Mouse (Mus musculus): ENCODE measurements at regions not wholly inside any gene's neighbourhood (a gene's known extent, or its start where the extent isn't known, plus 50 kb on each side); places are given as distances from the start of the nearest gene placed in this dataset.
A peak's percentile ranks its signal among the peaks of the same experiment; 100 is the strongest.

DNA sequence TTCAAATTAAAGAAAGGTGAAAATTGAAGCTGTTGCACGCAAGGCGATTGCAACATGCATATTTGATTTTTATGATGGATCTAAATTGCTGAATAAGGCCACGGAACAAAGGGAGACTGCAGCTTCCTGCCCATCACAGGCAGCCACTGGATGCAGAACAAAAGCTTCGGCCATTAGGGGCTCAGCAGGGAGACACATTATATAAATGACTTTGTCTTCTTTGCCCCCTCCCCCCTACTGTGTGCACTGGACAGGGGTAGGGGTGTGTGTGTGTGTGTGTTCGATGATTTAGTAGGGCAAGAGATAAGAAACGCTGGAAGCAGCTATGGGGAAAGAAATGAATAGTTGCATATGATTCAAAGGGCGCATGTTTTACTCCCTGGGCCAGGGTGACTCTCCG, 481.2 kb upstream of the Pmfbp1 start:
- DNase-seq (ENCODE audit: low spot score in 2 of 2), result no peak

DNA sequence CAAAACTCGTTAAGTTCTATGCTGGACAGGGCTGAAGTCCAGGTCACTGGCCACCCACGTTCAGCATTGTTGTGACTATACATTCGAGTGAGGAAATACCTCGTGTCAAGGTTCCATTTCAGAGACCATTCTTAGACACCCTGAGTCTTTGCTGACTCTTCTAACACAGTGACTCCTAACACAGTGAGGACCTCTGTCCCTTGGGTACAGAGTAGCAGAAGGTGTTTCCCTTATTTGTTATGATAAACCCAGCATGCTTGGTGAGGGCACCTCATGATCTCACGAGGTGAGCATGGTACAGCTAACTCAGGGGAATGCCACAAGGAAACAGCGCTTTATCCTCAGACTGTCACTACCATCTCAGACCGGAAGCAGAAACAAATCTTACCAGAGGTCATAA, 480.2 kb upstream of the Pmfbp1 start:
- DNase-seq (ENCODE audit: low spot score in 2 of 2), result no peak

DNA sequence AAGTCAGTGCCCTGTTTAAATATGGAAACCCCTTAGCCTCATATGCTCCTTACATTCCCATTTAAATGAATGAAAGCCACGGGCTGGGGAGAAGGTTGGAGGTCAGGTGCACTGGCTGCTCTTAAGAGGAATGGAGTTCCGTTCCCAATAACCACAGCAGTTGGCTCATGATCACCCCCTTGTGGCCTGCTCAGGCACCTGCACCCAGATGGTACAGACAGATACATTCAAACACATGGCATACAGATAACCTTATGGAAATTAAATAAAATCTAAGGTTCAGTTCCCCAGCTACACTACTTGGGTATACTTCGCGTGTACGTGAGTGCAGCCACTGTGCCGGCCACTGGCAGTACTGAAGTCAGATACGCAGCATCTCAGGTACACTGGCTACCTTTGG, 479.1 kb upstream of the Pmfbp1 start:
- DNase-seq (ENCODE audit: low spot score in 2 of 2), result peak; percentile 28

- no peak for DNase-seq (ENCODE audit: low spot score in 2 of 2)
Observed at GRCm38 (mm10) chr8:109019565-109019964, 474.3 kb upstream of the Pmfbp1 start.

GRCm38 (mm10) chr8:109020102-109020501, 473.7 kb upstream of the Pmfbp1 start:
- DNase-seq (ENCODE audit: low spot score in 2 of 2), result no peak

GRCm38 (mm10) chr8:109027923-109028322, 465.9 kb upstream of the Pmfbp1 start:
- no peak for DNase-seq (ENCODE audit: low spot score in 2 of 2)

DNA sequence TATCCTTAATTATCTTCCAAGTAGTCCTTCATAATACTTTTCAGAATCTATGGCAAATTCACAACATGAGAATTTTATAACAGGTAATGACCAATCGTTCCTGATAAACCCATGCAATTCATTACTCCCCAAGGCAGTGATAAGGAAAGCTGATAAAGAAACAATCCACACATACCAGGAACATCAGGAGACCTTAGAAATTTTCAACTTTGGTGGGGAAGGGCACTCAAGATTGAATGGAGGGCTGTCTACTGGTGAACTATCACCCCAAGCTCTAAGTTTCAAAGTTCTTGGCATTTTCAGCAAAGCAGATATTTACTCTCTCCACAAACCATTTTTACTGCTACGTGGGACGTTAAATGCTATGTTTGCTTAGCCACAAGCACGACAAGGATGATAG, 440.2 kb upstream of the Pmfbp1 start:
- DNase-seq (ENCODE audit: low spot score in 2 of 2), result no peak

- no peak for DNase-seq (ENCODE audit: low spot score in 2 of 2)
Observed at GRCm38 (mm10) chr8:109059152-109059551, 434.7 kb upstream of the Pmfbp1 start.

DNA sequence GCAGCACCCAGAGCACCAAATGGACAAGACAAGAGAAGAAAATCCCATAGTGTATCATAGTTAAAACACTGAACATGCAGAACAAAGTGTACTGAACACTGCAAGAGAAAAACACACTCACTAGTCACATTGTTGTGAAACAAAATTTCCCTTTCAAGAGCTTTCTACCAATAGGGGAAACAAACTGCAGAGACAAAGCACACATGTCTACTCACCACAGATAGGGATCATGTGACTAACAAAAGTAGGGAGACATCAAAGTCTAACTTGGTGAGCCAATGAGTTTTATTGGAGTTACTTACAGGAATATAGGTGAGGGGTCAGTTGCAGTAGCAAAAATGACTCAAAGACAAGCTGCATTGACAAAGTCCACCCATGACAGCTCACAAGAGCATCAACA, 431.5 kb upstream of the Pmfbp1 start:
- DNase-seq (ENCODE audit: low spot score in 2 of 2), result no peak

DNA sequence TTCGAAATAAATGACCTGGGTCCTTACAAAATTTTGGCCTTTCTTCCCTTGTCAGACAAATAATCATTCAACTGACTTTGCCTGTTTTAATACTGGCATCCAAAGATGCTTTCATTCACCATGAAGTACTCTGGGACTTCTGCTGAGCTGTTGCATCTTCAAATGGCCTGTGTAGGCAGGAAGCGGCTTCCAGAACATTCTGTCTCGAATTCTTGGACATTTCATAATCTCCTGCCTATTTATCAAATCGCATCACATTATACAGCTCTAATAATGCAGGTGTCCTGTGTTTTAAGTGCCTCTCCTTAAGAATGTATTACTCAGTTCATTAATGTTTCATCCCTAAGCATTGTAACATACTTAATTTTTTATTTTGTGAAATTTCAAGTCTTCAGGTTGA, 420.1 kb upstream of the Pmfbp1 start:
- no peak for DNase-seq (ENCODE audit: low spot score in 2 of 2)

GRCm38 (mm10) chr8:109075006-109075405, 418.8 kb upstream of the Pmfbp1 start:
- no peak for DNase-seq (ENCODE audit: low spot score in 2 of 2)

- no peak for DNase-seq (ENCODE audit: low spot score in 2 of 2)
Observed at GRCm38 (mm10) chr8:109079223-109079622, 414.6 kb upstream of the Pmfbp1 start.

GRCm38 (mm10) chr8:109081295-109081694, 412.5 kb upstream of the Pmfbp1 start:
- DNase-seq (ENCODE audit: low spot score in 2 of 2), result no peak

DNA sequence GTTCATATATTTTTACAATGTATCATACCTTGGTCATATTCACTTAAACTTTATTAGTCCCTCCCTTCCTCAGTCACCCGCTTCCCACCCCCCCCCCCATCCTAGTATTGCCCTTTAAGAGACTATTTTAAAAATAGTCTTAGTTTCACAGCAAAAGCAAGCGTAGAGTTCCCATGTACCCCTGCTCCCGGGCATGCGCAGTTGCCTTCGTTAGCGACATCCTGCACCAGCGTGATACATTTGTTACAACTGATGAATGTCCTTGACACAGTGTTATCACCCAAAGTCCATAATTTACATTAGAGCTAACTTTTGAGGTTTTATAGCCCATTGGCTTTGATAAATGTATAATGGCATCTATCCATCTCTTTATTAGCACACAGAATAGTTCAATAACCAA, 408.7 kb upstream of the Pmfbp1 start:
- DNase-seq (ENCODE audit: low spot score in 2 of 2), result no peak

GRCm38 (mm10) chr8:109087781-109088180, 406.0 kb upstream of the Pmfbp1 start:
- no peak for DNase-seq (ENCODE audit: low spot score in 2 of 2)

DNA sequence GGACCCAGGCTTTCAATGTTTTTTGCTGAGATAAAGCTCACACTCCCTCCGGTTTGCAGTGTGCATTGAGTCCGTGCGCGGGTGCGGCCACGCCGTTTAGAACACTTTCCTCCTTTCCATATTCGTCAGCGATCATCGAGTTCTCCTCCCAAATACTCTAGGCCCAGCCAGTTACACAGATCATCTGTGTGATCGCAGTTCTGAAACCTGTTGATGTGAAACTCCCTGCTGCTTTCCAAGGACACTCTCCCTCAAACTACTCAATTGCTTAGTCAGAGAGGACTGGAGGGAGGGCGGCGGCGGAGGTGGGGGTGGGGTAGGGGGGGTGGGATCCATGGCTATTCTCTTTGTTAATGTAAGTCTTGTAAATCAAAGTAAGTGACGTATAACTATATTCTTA, 394.2 kb upstream of the Pmfbp1 start:
- DNase-seq (ENCODE audit: low spot score in 2 of 2), result no peak

DNA sequence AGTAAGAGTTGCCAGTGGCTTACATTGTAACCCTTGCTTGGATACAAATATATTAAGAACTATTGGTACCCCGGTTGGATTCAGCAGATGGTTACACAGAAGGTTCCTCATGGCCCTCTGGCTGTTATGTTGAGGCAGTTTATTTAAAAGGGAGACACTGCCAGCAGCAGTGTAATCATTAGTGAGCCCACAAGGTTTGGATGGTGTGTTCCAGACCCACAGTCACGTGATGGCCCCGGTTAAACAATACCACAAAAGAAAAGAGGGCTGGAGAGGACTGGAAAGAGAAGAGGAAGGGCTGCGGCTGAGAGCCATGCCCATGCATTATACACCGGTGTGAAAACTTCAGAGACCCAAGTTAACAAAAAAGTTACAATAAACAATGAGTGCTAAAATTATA, 392.4 kb upstream of the Pmfbp1 start:
- DNase-seq (ENCODE audit: low spot score in 2 of 2), result no peak

DNA sequence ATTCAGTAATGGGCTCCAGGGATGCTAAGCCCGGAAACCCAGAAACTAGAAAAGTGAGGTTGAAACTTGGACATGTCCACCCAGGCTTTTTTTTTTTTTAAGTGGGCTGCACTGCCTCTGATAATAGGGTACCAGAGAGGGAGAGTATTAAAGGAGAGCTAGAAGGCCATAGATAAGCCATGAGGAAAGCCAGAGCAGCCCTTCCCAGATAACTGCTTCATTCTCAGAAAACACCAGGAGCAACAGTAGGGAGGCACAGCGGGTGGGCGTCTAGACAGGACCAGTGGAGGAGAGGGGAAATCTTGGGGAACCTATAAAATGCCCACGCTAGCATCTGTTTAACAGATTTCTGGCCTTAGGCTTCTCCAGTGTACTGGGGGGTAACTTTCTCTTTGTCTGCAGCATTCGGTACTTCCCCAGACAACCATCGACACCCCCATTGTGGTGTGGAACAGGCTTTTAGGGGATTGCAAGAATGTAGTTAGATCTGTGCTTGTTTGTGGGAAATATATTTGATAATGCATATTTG, 389.0 kb upstream of the Pmfbp1 start:
- DNase-seq (ENCODE audit: low spot score in 2 of 2), result no peak

GRCm38 (mm10) chr8:109105693-109106092, 388.1 kb upstream of the Pmfbp1 start:
- no peak for DNase-seq (ENCODE audit: low spot score in 2 of 2)

GRCm38 (mm10) chr8:109106971-109107370, 386.9 kb upstream of the Pmfbp1 start:
- no peak for DNase-seq (ENCODE audit: low spot score in 2 of 2)

GRCm38 (mm10) chr8:109107762-109108161, 386.1 kb upstream of the Pmfbp1 start:
- no peak for DNase-seq (ENCODE audit: low spot score in 2 of 2)

DNA sequence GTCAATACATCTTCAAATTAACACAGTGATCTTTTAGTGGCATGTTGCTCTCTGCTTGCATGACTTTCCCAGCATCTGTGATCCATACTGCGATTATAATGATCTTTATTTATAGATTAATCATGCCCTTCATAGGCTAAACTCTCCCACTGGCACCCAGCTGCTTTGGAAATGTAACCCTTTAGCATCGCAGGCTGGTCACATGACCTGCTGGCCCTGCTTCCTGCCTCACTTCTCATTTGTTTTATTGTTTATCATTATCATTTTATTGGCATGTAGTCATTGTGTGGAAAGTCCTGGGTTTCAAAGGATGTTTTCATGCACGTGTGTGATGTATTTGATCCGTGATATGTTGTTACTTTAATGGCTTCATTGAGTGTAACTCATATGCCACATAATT, 384.4 kb upstream of the Pmfbp1 start:
- DNase-seq (ENCODE audit: low spot score in 2 of 2), result no peak

DNA sequence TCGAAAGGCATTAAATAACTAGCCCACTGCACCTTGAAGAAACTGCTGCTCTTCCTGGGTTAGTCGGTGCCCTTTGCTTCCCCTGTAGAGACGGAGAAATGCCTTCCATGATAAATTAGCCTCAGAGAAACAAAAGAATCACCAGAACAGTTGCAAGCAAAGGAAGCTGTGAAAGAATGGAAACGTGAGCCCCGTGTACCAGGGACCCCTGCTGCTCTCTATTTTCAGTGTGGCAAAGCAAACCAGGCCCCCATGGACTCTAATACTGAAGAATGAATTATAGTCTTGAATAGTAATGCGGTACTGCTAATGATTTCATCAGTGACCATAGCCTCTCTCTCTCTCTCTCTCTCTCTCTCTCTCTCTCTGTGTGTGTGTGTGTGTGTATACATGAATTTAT, 372.1 kb upstream of the Pmfbp1 start:
- no peak for DNase-seq (ENCODE audit: low spot score in 2 of 2)

DNA sequence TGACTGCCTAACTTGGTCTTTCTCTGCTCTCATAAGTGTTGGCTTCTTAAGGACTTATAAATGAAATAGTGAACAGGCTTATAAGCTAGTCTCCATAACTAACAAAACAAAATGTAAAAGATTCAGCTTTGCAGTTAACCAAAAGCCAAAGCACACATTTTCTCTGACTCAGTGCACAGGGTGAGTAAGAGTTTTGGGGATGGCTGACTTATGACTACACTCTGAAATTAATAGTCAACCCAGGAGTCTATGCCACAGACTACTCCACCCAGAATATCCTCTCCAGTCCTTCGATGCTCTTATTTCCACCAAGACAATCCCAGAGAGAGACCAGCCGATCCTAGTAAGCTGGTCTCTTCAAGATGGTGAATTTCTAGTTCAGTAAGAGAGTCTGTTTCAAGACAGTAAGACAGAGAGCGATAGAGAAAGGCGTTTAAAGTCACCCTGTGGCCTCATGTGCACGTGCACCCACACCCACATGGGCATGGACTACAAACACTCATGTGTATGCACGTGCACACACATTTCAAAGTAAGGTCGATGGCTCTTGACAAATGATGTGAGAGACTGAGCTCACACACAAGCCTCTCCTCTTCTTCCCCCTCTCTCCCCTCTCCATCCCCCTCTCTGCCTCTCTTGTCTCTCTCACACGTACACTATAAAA, 351.2 kb upstream of the Pmfbp1 start:
- DNase-seq (ENCODE audit: low spot score in 2 of 2), result no peak
